Mouse (Mus musculus) liver, adult 2 months (tissue): ENCODE results near the gene Cfl1.

ENCODE experiments used
- CTCF ChIP-seq: fragments of 200-500 bp; IDR thresholded peaks from 2 replicates; pipeline ENCODE4 v1.5.1; 2011; ENCODE audit warnings: low read depth, low read length, control low read depth
- POLR2A ChIP-seq: fragments of 200-500 bp; IDR thresholded peaks from 2 replicates; pipeline ENCODE4 v1.6.1; 2011; ENCODE audit warnings: low read length, control low read depth; ENCODE audit not compliant: insufficient read depth; ENCODE audit errors: extremely low read depth

GRCm38 (mm10) chr19:5529325-5530137, 39.3 kb downstream of the Cfl1 start:
- TF ChIP-seq POLR2A (no peak), CTCF (peak; percentile 99)
